Mouse (Mus musculus) kidney, embryonic 16.5 days (tissue): ENCODE measurements around the gene Lmln. TPM values are rescaled to one million over a fixed set of nuclear protein-coding genes. Genes with fewer than 3 reads are reported as not detected.
"Not testable (repeated sequence)": the region's sequence is repeated elsewhere in the genome, so short reads cannot be mapped to it uniquely, and the experiment has no call there.

ENCODE experiments used
- ATAC-seq: fragments of 200-750 bp; cut with Nextera tagmentation; 2 replicates; pipeline ENCODE4 v1.8.0; 2017; ENCODE audit warnings: moderate TSS enrichment; ENCODE audit not compliant: low FRiP score, low TSS enrichment
- H3K27ac ChIP-seq: fragments of 300-500 bp; sonication (generic); 2 replicates; pipeline ENCODE4 v1.5.1; 2014; ENCODE audit warnings: low read length
- H3K27me3 ChIP-seq: fragments of 300-500 bp; sonication (generic); 2 replicates; pipeline ENCODE4 v1.6.1; 2014; ENCODE audit warnings: low read length, control low read depth, mixed read lengths; ENCODE audit not compliant: insufficient read depth
- H3K36me3 ChIP-seq: fragments of 300-500 bp; sonication (generic); 2 replicates; pipeline ENCODE4 v1.6.1; 2014; ENCODE audit warnings: low read length, control low read depth, mixed read lengths; ENCODE audit not compliant: insufficient read depth
- H3K4me1 ChIP-seq: fragments of 300-500 bp; sonication (generic); 2 replicates; pipeline ENCODE4 v1.6.1; 2014; ENCODE audit warnings: low read length, control low read depth, mixed read lengths; ENCODE audit not compliant: insufficient read depth
- H3K4me2 ChIP-seq: fragments of 300-500 bp; sonication (generic); replicated peaks from 2 replicates; pipeline ENCODE4 v1.6.1; 2014; ENCODE audit warnings: low read depth, low read length
- H3K4me3 ChIP-seq: fragments of 300-500 bp; sonication (generic); 2 replicates; pipeline ENCODE4 v1.5.1; 2014; ENCODE audit warnings: mild to moderate bottlenecking, low read length
- H3K9ac ChIP-seq: fragments of 300-500 bp; sonication (generic); replicated peaks from 2 replicates; pipeline ENCODE4 v1.6.1; 2014; ENCODE audit warnings: low read length
- H3K9me3 ChIP-seq: fragments of 300-500 bp; sonication (generic); 2 replicates; pipeline ENCODE4 v1.6.1; 2016; ENCODE audit warnings: low read length, control low read depth
- WGBS: fragments of 180-500 bp; shearing (Covaris S2); extraction: QIAGEN DNeasy Blood & Tissue Kit; methylation state at CpG from one replicate; pipeline ENCODE4 v1.1.7; 2014; 5-methylcytosine and 5-hydroxymethylcytosine counted together
- microRNA counts: library from miRNA; unstranded; fragments of <30 nt; microRNA quantifications from one replicate; lab custom pipeline; 2016
- microRNA-seq: library from miRNA; unstranded; fragments of <30 nt; microRNA quantifications from one replicate; pipeline ENCODE4, GENCODE M21; 2016
- polyA plus RNA-seq: library from polyadenylated mRNA; unstranded; fragments of >200 nt; fragmentation: Nextera tagmentation; extraction: Ambion mirVana; gene quantifications from 2 replicates; pipeline ENCODE4 v1.2.1, GENCODE M21; 2015

Lmln gene
- polyA plus RNA-seq, 1 experiment from 2014 or later, result 4.0 TPM

GRCm38 (mm10) chr16:33167537-33167936 is 105.2 kb downstream of the Lmln start:
- Histone ChIP-seq H3K9ac (no peak overlapping the region), H3K27ac (no peak overlapping the region), H3K4me2 (no peak overlapping the region), H3K9me3 (0 out of 2 replicates have a peak, but pooled peaks cover 3% of the 10 kb centered on the region), H3K4me3 (no peak overlapping the region), H3K27me3 (no peaks in the 10 kb centered on the region), H3K36me3 (no peaks in the 10 kb centered on the region), H3K4me1 (no peaks in the 10 kb centered on the region)
- ATAC-seq, result no peak
- 41% methylated on average over 5 of the region's 5 CpGs for WGBS

GRCm38 (mm10) chr16:33169471-33170034 is 107.2 kb downstream of the Lmln start:
- 68% methylated on average over 8 of the region's 8 CpGs for WGBS
- Histone ChIP-seq H3K4me3 (no peak overlapping the region), H3K9me3 (0 out of 2 replicates have a peak, but pooled peaks cover 3% of the 10 kb centered on the region)

GRCm38 (mm10) chr16:33170716-33171587 is 108.6 kb downstream of the Lmln start:
- Histone ChIP-seq H3K4me1 (no peaks in the 10 kb centered on the region), H3K4me2 (no peak overlapping the region), H3K27me3 (no peaks in the 10 kb centered on the region), H3K9me3 (no peaks in the 10 kb centered on the region), H3K9ac (no peak overlapping the region), H3K36me3 (no peaks in the 10 kb centered on the region), H3K4me3 (no peak overlapping the region), H3K27ac (peak overlapping the region; percentile 27; the same call in 1 of the 2 replicates)
- WGBS, result 57% methylated on average over 9 of the region's 9 CpGs
- ATAC-seq, result peak; percentile 79

More at GRCm38 (mm10) chr16:33169471-33170034, 107.2 kb downstream of the Lmln start:
- H3K9ac ChIP-seq, result no peak overlapping the region
- H3K4me2 ChIP-seq, result no peak overlapping the region
- H3K27ac ChIP-seq, result no peak overlapping the region
- H3K36me3 ChIP-seq, result no peaks in the 10 kb centered on the region
- H3K4me1 ChIP-seq, result no peaks in the 10 kb centered on the region
- no peak for ATAC-seq
- no peaks in the 10 kb centered on the region for H3K27me3 ChIP-seq

- Histone ChIP-seq H3K27ac (no peak overlapping the region), H3K27me3 (no peaks in the 10 kb centered on the region), H3K4me2 (no peak overlapping the region), H3K9me3 (no peaks in the 10 kb centered on the region), H3K4me3 (no peak overlapping the region), H3K9ac (no peak overlapping the region), H3K4me1 (no peaks in the 10 kb centered on the region), H3K36me3 (no peaks in the 10 kb centered on the region)
- ATAC-seq, result no peak
- WGBS, result 83% methylated on average over 6 of the region's 6 CpGs
Observed at GRCm38 (mm10) chr16:33171800-33172199, 109.5 kb downstream of the Lmln start.

GRCm38 (mm10) chr16:33173151-33173550 is 110.8 kb downstream of the Lmln start:
- Histone ChIP-seq H3K9me3 (no peaks in the 10 kb centered on the region), H3K9ac (no peak overlapping the region), H3K4me2 (no peak overlapping the region), H3K27me3 (no peaks in the 10 kb centered on the region), H3K36me3 (no peaks in the 10 kb centered on the region), H3K4me3 (no peak overlapping the region), H3K4me1 (no peaks in the 10 kb centered on the region), H3K27ac (no peak overlapping the region)
- no peak for ATAC-seq
- 72% methylated on average over 5 of the region's 5 CpGs for WGBS

- no peaks in the 10 kb centered on the region for H3K4me1 ChIP-seq
- H3K27me3 ChIP-seq, result no peaks in the 10 kb centered on the region
- no peak overlapping the region for H3K27ac ChIP-seq
- ATAC-seq, result no peak
- H3K36me3 ChIP-seq, result no peaks in the 10 kb centered on the region
- no peak overlapping the region for H3K9ac ChIP-seq
- H3K9me3 ChIP-seq, result no peaks in the 10 kb centered on the region
- no peak overlapping the region for H3K4me3 ChIP-seq
- H3K4me2 ChIP-seq, result no peak overlapping the region
Observed at GRCm38 (mm10) chr16:33174695-33175094, 112.4 kb downstream of the Lmln start.

GRCm38 (mm10) chr16:33176831-33177230 is 114.5 kb downstream of the Lmln start:
- not testable (repeated sequence) for H3K4me2 ChIP-seq, H3K9me3 ChIP-seq, ATAC-seq, H3K27me3 ChIP-seq, H3K9ac ChIP-seq, H3K4me1 ChIP-seq, H3K4me3 ChIP-seq, H3K27ac ChIP-seq, H3K36me3 ChIP-seq
- WGBS, result 81% methylated on average over 5 of the region's 5 CpGs

MicroRNAs encoded within 50 kb of the gene (microRNA counts, 519-probe panel; counts per million panel counts)
- microRNA mmu-miR-1947 (lab: Ali Mortazavi, UCI), result 104 counts per million, percentile 35 among the panel's probes with 10 or more counts

Small RNA genes within 50 kb of the gene (microRNA-seq; reads per million reads assigned to microRNA genes)
- gene Gm22231 (not detected), gene Mir1947 (4.7 reads per million, percentile 21 among the genes with 10 or more reads in this experiment)

Other genes starting within 250 kb of the Lmln start
- gene Fyttd1, start 185.0 kb upstream of the Lmln start, polyA plus RNA-seq, result 102 and 109 TPM in 2 replicates
- gene Rubcn, start 184.8 kb upstream of the Lmln start, polyA plus RNA-seq, result 23.7 and 24.2 TPM in 2 replicates
- gene Lrch3, start 148.4 kb upstream of the Lmln start, polyA plus RNA-seq, result 22.7 and 23.7 TPM in 2 replicates
- gene Iqcg, start 6.3 kb upstream of the Lmln start, polyA plus RNA-seq, result 4.9 and 5.2 TPM in 2 replicates
- 795 and 849 TPM in 2 replicates for gene Rpl35a, start 6.1 kb upstream of the Lmln start, polyA plus RNA-seq
- gene Osbpl11, start 122.5 kb downstream of the Lmln start, polyA plus RNA-seq, result 15.3 and 15.8 TPM in 2 replicates
- 86.4 and 90.6 TPM in 2 replicates for gene Snx4, start 188.9 kb downstream of the Lmln start, polyA plus RNA-seq